Mouse (Mus musculus) G1E (cell line): ENCODE measurements at regions not wholly inside any gene's neighbourhood (a gene's known extent, or its start where the extent isn't known, plus 50 kb on each side); places are given as distances from the start of the nearest gene placed in this dataset.

Source experiments
- ATAC-seq: 2 replicates; pipeline ENCODE4 v1.8.0; 2016; ENCODE audit warnings: mild to moderate bottlenecking; ENCODE audit not compliant: insufficient number of reproducible peaks, poor library complexity, low FRiP score, severe bottlenecking; ENCODE audit errors: extremely low read depth
- DNase-seq: peaks from one replicate; pipeline ENCODE4 v3.0.0; 2012; ENCODE audit warnings: low spot score
- H3K27me3 ChIP-seq: 2 replicates; pipeline ENCODE4 v1.6.1; 2012; ENCODE audit warnings: mild to moderate bottlenecking, low read length, inconsistent platforms; ENCODE audit not compliant: insufficient read depth
- H3K36me3 ChIP-seq: replicated peaks from 2 replicates; pipeline ENCODE3; 2012; ENCODE audit warnings: mild to moderate bottlenecking, inconsistent platforms
- H3K4me1 ChIP-seq: 2 replicates; pipeline ENCODE4 v1.6.1; 2012; ENCODE audit warnings: low read depth, low read length, inconsistent platforms, mixed read lengths; ENCODE audit not compliant: insufficient read depth
- H3K4me3 ChIP-seq: 2 replicates; pipeline ENCODE4 v1.5.1; 2012; ENCODE audit warnings: low read depth, mild to moderate bottlenecking, inconsistent platforms, low read length, moderate library complexity, mixed read lengths
- H3K9me3 ChIP-seq: replicated peaks from 2 replicates; pipeline ENCODE4 v1.6.1; 2012; ENCODE audit warnings: inconsistent platforms
- CTCF ChIP-seq: IDR thresholded peaks from 2 replicates; pipeline ENCODE4 v1.5.1; 2012; ENCODE audit warnings: low read depth, low read length, inconsistent platforms, mixed read lengths
- GATA1 ChIP-seq: IDR thresholded peaks from 2 replicates; pipeline ENCODE4 v1.6.1; 2012; ENCODE audit warnings: borderline replicate concordance, low read length, inconsistent platforms, mixed read lengths
- GATA2 ChIP-seq: IDR thresholded peaks from 2 replicates; pipeline ENCODE4 v1.6.1; 2012; ENCODE audit warnings: low read depth, low read length, inconsistent platforms, borderline replicate concordance
- POLR2AphosphoS5 ChIP-seq: IDR thresholded peaks from 2 replicates; pipeline ENCODE4 v1.6.1; 2012; ENCODE audit warnings: low read depth, low read length, inconsistent platforms; ENCODE audit not compliant: insufficient replicate concordance
- TAL1 ChIP-seq: conservative IDR thresholded peaks from 2 replicates; pipeline ENCODE4 v1.6.1; 2012; ENCODE audit warnings: low read depth, low read length, inconsistent platforms, mixed read lengths

GRCm38 (mm10) chr5:119057813-119058212, 497.3 kb downstream of the Med13l start:
- Histone ChIP-seq H3K27me3 (no peaks in the 10 kb centered on the region), H3K36me3 (no peaks in the 10 kb centered on the region), H3K9me3 (peaks cover 88% of the 10 kb centered on the region), H3K4me3 (no peak overlapping the region), H3K4me1 (no peaks in the 10 kb centered on the region)
- no peak for TF ChIP-seq CTCF
- TF ChIP-seq POLR2AphosphoS5, result no peak
- no peak for TF ChIP-seq GATA2
- TF ChIP-seq GATA1, result no peak
- no peak for TF ChIP-seq TAL1
- ATAC-seq (no peak), DNase-seq (no peak)

- no peaks in the 10 kb centered on the region for H3K27me3 ChIP-seq
- no peak overlapping the region for H3K4me3 ChIP-seq
- H3K9me3 ChIP-seq, result peaks cover 88% of the 10 kb centered on the region
- DNase-seq (no peak), ATAC-seq (no peak)
- no peaks in the 10 kb centered on the region for H3K4me1 ChIP-seq
- no peak for TF ChIP-seq GATA1
- no peak for TF ChIP-seq TAL1
- TF ChIP-seq POLR2AphosphoS5, result no peak
- no peaks in the 10 kb centered on the region for H3K36me3 ChIP-seq
Observed at GRCm38 (mm10) chr5:119058231-119058851, 497.9 kb downstream of the Med13l start.

DNA sequence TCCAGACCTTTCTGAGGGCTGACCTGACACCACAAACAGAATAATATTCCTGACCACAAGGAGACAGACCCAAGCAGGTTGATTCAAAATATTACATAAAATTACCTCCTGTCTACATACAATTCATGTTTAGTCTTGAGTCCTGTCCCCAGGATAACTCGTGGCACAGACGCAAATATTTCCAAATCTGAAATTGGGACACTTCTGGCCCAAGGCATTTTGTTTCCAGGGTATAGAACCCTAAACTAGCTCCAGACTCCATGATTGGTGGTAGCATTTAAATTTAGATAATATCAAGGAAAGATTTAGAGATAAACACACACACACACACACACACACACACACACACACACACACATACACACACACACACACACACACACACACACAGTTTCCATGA, 498.7 kb downstream of the Med13l start:
- Histone ChIP-seq H3K4me3 (no peak overlapping the region), H3K36me3 (no peaks in the 10 kb centered on the region), H3K27me3 (no peaks in the 10 kb centered on the region), H3K4me1 (no peaks in the 10 kb centered on the region), H3K9me3 (peaks cover 88% of the 10 kb centered on the region)
- ATAC-seq (no peak), DNase-seq (no peak)
- TF ChIP-seq TAL1, result no peak
- no peak for TF ChIP-seq GATA2
- TF ChIP-seq POLR2AphosphoS5, result no peak
- no peak for TF ChIP-seq GATA1
- TF ChIP-seq CTCF, result no peak

GRCm38 (mm10) chr5:119060886-119061285, 500.4 kb downstream of the Med13l start:
- ATAC-seq (no peak), DNase-seq (no peak)
- TF ChIP-seq TAL1, result no peak
- TF ChIP-seq POLR2AphosphoS5, result no peak
- no peak for TF ChIP-seq GATA1
- TF ChIP-seq CTCF, result no peak
- TF ChIP-seq GATA2, result no peak
- no peaks in the 10 kb centered on the region for H3K4me1 ChIP-seq
- H3K36me3 ChIP-seq, result no peaks in the 10 kb centered on the region
- no peaks in the 10 kb centered on the region for H3K27me3 ChIP-seq
- H3K4me3 ChIP-seq, result no peak overlapping the region
- peaks cover 87% of the 10 kb centered on the region for H3K9me3 ChIP-seq

DNA sequence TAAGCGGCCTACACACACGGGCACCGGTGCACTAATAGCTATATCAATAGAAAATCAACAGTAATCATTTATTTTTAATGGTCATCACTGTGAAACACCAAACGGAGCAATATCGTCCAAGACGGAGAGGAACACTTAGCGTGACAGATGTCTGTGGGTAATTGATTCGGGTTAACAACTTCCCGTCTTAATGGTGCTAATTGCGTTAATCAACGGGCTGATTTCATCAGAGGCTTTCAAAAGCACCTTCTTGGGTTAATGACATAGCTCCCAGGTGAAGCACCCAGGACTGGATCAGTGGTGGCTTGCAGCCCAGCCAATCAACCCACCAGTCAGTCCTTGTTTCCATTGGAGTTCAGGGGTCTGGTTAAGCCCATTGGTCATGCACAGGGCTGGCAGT, 502.0 kb downstream of the Med13l start:
- H3K4me1 ChIP-seq, result no peaks in the 10 kb centered on the region
- TF ChIP-seq POLR2AphosphoS5, result no peak
- TF ChIP-seq CTCF, result no peak
- TF ChIP-seq GATA1, result no peak
- TF ChIP-seq TAL1, result no peak
- no peak for TF ChIP-seq GATA2
- no peaks in the 10 kb centered on the region for H3K27me3 ChIP-seq
- no peak for ATAC-seq
- DNase-seq, result no peak
- no peaks in the 10 kb centered on the region for H3K36me3 ChIP-seq
- no peak overlapping the region for H3K4me3 ChIP-seq
- peaks cover 87% of the 10 kb centered on the region for H3K9me3 ChIP-seq

GRCm38 (mm10) chr5:119066666-119067065, 506.2 kb downstream of the Med13l start:
- H3K27me3 ChIP-seq, result no peaks in the 10 kb centered on the region
- no peak for ATAC-seq
- no peak for DNase-seq
- H3K4me1 ChIP-seq, result no peaks in the 10 kb centered on the region
- peaks cover 80% of the 10 kb centered on the region for H3K9me3 ChIP-seq
- TF ChIP-seq GATA2, result no peak
- no peak for TF ChIP-seq CTCF
- TF ChIP-seq TAL1, result no peak
- no peak for TF ChIP-seq POLR2AphosphoS5
- no peak for TF ChIP-seq GATA1
- H3K36me3 ChIP-seq, result no peaks in the 10 kb centered on the region
- no peak overlapping the region for H3K4me3 ChIP-seq
